Mouse (Mus musculus) lung, embryonic 14.5 days (tissue): ENCODE data around the gene Slc25a51. TPM values are rescaled to one million over a fixed set of nuclear protein-coding genes. Genes with fewer than 3 reads are reported as not detected.

Source experiments
- ATAC-seq: fragments of 200-750 bp; cut with Nextera tagmentation; 2 replicates; pipeline ENCODE4 v1.8.0; 2017; ENCODE audit warnings: mild to moderate bottlenecking, moderate TSS enrichment, moderate library complexity; ENCODE audit not compliant: insufficient read depth
- DNase-seq: peaks from one replicate; pipeline ENCODE4 v3.0.0-alpha.2; 2015
- H3K27ac ChIP-seq: fragments of 300-500 bp; sonication (generic); 2 replicates; pipeline ENCODE4 v1.5.1; 2014; ENCODE audit warnings: low read depth, mild to moderate bottlenecking, moderate library complexity
- H3K27me3 ChIP-seq: fragments of 300-500 bp; sonication (generic); 2 replicates; pipeline ENCODE4 v1.6.1; 2014; ENCODE audit warnings: low read length, control low read depth; ENCODE audit not compliant: insufficient read depth
- H3K36me3 ChIP-seq: fragments of 300-500 bp; sonication (generic); 2 replicates; pipeline ENCODE4 v1.6.1; 2014; ENCODE audit warnings: control low read depth; ENCODE audit not compliant: insufficient read depth
- H3K4me1 ChIP-seq: fragments of 300-500 bp; sonication (generic); 2 replicates; pipeline ENCODE4 v1.6.1; 2014; ENCODE audit warnings: antibody characterized with exemption, control low read depth; ENCODE audit not compliant: insufficient read depth
- H3K4me2 ChIP-seq: fragments of 300-500 bp; sonication (generic); 2 replicates; pipeline ENCODE4 v1.6.1; 2014; ENCODE audit warnings: mild to moderate bottlenecking
- H3K4me3 ChIP-seq: fragments of 300-500 bp; sonication (generic); 2 replicates; pipeline ENCODE4 v1.5.1; 2014; ENCODE audit warnings: low read depth, low read length
- H3K9ac ChIP-seq: fragments of 300-500 bp; sonication (generic); 2 replicates; pipeline ENCODE4 v1.6.1; 2014
- H3K9me3 ChIP-seq: fragments of 300-500 bp; sonication (generic); 2 replicates; pipeline ENCODE4 v1.6.1; 2016; ENCODE audit warnings: low read depth, low read length, control low read depth
- CTCF ChIP-seq: IDR thresholded peaks from 2 replicates; pipeline ENCODE4 v1.5.1; 2016; ENCODE audit warnings: antibody characterized with exemption, low read depth
- WGBS: fragments of 180-500 bp; shearing (Covaris S2); extraction: QIAGEN DNeasy Blood & Tissue Kit; methylation state at CpG from one replicate; pipeline ENCODE4 v1.1.7; 2014; 5-methylcytosine and 5-hydroxymethylcytosine counted together
- polyA plus RNA-seq: library from polyadenylated mRNA; unstranded; fragments of >200 nt; fragmentation: Nextera tagmentation; extraction: Ambion mirVana; gene quantifications from 2 replicates; pipeline ENCODE4 v1.2.1, GENCODE M21; 2014

Slc25a51 gene
- polyA plus RNA-seq, 1 experiment from 2014 or later, result 69.0 TPM

- H3K9me3 ChIP-seq, result no peaks in the 10 kb centered on the region
- peaks cover 5% of the 10 kb centered on the region; the same call in 1 of the 2 replicates for H3K36me3 ChIP-seq
- no peak overlapping the region for H3K9ac ChIP-seq
- H3K4me2 ChIP-seq, result no peak overlapping the region
- H3K4me1 ChIP-seq, result peaks cover 9% of the 10 kb centered on the region; the same call in 1 of the 2 replicates
- no peak overlapping the region for H3K4me3 ChIP-seq
- DNase-seq (peak; percentile 51), ATAC-seq (no peak)
- no peaks in the 10 kb centered on the region for H3K27me3 ChIP-seq
- WGBS, result 64% methylated on average over 13 of the region's 13 CpGs
- TF ChIP-seq CTCF, result peak; percentile 64
- no peak overlapping the region for H3K27ac ChIP-seq
Measured at GRCm38 (mm10) chr4:45426724-45427457, 18.3 kb upstream of the Slc25a51 start.

- WGBS, result 35% methylated on average over 8 of the region's 8 CpGs
- H3K4me3 ChIP-seq, result no peak overlapping the region
- peak overlapping the region; percentile 24; the same call in 1 of the 2 replicates for H3K27ac ChIP-seq
- no peak overlapping the region for H3K9ac ChIP-seq
- TF ChIP-seq CTCF, result no peak
- H3K27me3 ChIP-seq, result no peaks in the 10 kb centered on the region
- no peak overlapping the region for H3K4me2 ChIP-seq
- DNase-seq, result peak; percentile 26
- peaks cover 21% of the 10 kb centered on the region for H3K4me1 ChIP-seq
- H3K36me3 ChIP-seq, result peaks cover 5% of the 10 kb centered on the region; the same call in 1 of the 2 replicates
- ATAC-seq, result no peak
- H3K9me3 ChIP-seq, result no peaks in the 10 kb centered on the region
Measured at GRCm38 (mm10) chr4:45423406-45423805, 14.8 kb upstream of the Slc25a51 start.

GRCm38 (mm10) chr4:45422640-45423039 lies 14.1 kb upstream of the Slc25a51 start:
- DNase-seq, result no peak
- peaks cover 21% of the 10 kb centered on the region for H3K4me1 ChIP-seq
- H3K4me2 ChIP-seq, result no peak overlapping the region
- ATAC-seq, result no peak
- H3K27me3 ChIP-seq, result no peaks in the 10 kb centered on the region
- H3K9ac ChIP-seq, result no peak overlapping the region
- H3K27ac ChIP-seq, result no peak overlapping the region
- H3K4me3 ChIP-seq, result no peak overlapping the region
- no peaks in the 10 kb centered on the region for H3K9me3 ChIP-seq
- no peak for TF ChIP-seq CTCF
- H3K36me3 ChIP-seq, result peaks cover 5% of the 10 kb centered on the region; the same call in 1 of the 2 replicates
- WGBS, result 71% methylated on average over 10 of the region's 10 CpGs

GRCm38 (mm10) chr4:45421519-45422260 lies 13.1 kb upstream of the Slc25a51 start:
- H3K4me2 ChIP-seq, result no peak overlapping the region
- no peaks in the 10 kb centered on the region for H3K27me3 ChIP-seq
- WGBS, result 80% methylated on average over 11 of the region's 11 CpGs
- H3K4me1 ChIP-seq, result peaks cover 21% of the 10 kb centered on the region
- no peak for TF ChIP-seq CTCF
- DNase-seq (no peak), ATAC-seq (no peak)
- H3K9ac ChIP-seq, result no peak overlapping the region
- H3K36me3 ChIP-seq, result peaks cover 5% of the 10 kb centered on the region; the same call in 1 of the 2 replicates
- 0 out of 2 replicates have a peak overlapping the region, but pooled peaks have one; percentile 20 for H3K27ac ChIP-seq
- H3K9me3 ChIP-seq, result no peaks in the 10 kb centered on the region
- no peak overlapping the region for H3K4me3 ChIP-seq

- H3K4me1 ChIP-seq, result peaks cover 21% of the 10 kb centered on the region
- H3K9ac ChIP-seq, result no peak overlapping the region
- ATAC-seq (no peak), DNase-seq (peak; percentile 22)
- WGBS, result 54% methylated on average over 3 of the region's 3 CpGs
- peaks cover 5% of the 10 kb centered on the region; the same call in 1 of the 2 replicates for H3K36me3 ChIP-seq
- no peaks in the 10 kb centered on the region for H3K9me3 ChIP-seq
- no peak overlapping the region for H3K4me2 ChIP-seq
- peak overlapping the region; percentile 1; the same call in 1 of the 2 replicates for H3K27ac ChIP-seq
- TF ChIP-seq CTCF, result no peak
- no peak overlapping the region for H3K4me3 ChIP-seq
- H3K27me3 ChIP-seq, result no peaks in the 10 kb centered on the region
Measured at GRCm38 (mm10) chr4:45420733-45421132, 12.2 kb upstream of the Slc25a51 start.

DNA sequence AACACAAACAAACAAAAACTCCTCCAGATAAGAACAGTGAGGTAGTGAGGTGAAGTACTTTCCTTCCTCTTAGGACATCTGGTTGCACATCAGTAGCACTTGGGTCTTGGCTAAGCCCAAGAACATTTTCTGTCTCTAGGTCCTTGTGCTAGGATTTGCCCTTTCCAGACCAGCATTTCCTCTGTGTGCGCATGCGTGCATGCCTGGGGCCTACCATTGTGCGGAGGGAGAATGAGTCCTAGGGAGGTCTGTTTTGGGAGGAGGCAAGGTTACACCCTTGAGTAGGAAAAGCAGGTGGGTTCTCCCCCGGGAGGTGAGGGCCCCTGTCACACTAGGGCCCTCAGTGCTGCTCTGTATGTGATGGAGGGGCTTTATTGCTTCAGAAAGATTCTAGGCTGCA lies 10.5 kb upstream of the Slc25a51 start:
- ATAC-seq (no peak), DNase-seq (no peak)
- no peak for TF ChIP-seq CTCF
- Histone ChIP-seq H3K4me2 (no peak overlapping the region), H3K27ac (no peak overlapping the region), H3K27me3 (no peaks in the 10 kb centered on the region), H3K36me3 (peaks cover 5% of the 10 kb centered on the region; the same call in 1 of the 2 replicates), H3K9ac (no peak overlapping the region), H3K4me3 (no peak overlapping the region), H3K9me3 (no peaks in the 10 kb centered on the region), H3K4me1 (peaks cover 19% of the 10 kb centered on the region)
- 87% methylated on average over 4 of the region's 4 CpGs for WGBS
